Mouse (Mus musculus): ENCODE data around the gene Catsper3.

The Catsper3 gene

GRCm38 (mm10) chr13:55784268-55784667, at the start of gene Catsper3:
TSS of gene Catsper3 (plus strand) at chr13:55784568.
- DNase-seq (ENCODE audit: low read depth, low spot score): no peak

DNA sequence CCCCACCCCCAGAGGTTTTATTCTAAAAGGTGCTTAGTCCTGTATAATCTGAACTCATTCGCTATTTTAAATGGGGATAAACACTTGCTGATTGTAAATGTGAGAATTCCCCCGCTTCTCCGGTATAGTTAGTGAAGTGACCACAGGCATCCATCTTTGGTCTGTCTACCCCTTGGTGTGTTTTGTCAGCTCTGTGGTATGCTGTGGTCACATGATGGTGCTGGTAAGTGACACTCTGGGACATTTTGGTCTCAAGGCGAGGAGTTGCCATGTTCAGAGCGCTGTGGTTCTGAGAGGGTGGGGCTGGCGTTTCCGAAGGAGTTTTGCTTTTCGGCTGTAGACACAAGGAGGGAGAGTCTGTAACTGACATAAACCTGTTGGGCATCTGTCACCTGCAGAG, 46.5 kb upstream of the Catsper3 start:
- no peak for DNase-seq (ENCODE audit: low read depth, low spot score)

DNA sequence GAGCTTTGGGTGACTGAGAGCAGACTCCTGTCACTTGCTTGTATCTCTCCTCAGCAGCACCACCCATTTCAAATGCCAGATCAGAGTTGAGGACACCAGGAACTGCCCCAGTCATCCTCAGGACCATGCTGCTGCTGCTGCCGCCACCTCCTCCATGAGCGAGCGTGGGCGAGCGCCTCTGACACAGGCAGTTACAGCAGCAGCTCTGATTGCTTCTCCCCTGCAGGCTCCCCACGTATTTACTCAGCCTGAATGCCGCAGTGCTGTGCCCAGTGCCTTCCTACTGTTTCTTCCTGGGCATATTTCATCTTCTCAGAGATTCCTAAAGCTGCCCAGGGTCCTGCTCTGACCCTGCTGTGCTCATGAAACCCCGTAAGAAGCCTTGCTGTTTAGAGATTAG, 42.1 kb upstream of the Catsper3 start:
- DNase-seq (ENCODE audit: low read depth, low spot score): no peak

- no peak for DNase-seq (ENCODE audit: low read depth, low spot score)
Observed at GRCm38 (mm10) chr13:55754380-55754779, 30.0 kb upstream of the Catsper3 start.

- no peak for DNase-seq (ENCODE audit: low read depth, low spot score)
Observed at GRCm38 (mm10) chr13:55756789-55757188, 27.6 kb upstream of the Catsper3 start.

- DNase-seq (ENCODE audit: low read depth, low spot score): no peak
Observed at GRCm38 (mm10) chr13:55757645-55758044, 26.7 kb upstream of the Catsper3 start.

- DNase-seq (ENCODE audit: low read depth, low spot score): no peak
Observed at GRCm38 (mm10) chr13:55760576-55760975, 23.8 kb upstream of the Catsper3 start.

DNA sequence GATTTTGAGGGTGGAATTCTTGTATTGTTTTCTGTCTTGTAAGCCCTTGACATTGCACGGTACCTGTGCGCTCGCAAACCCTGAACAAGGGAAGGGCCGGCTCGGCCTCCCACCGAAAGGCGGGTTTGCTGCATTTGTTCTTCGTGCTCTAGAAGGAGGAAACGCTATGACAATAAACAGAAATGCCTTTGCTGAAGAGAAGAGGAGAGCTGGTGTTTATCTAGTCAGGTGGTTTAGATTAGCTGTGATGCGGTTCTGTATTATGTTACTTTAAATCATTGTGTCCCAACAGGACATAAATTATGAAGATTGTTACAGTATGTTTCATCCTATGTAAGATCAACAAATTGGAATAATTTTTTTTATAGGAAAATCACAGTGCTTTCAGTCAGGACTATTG, 22.9 kb upstream of the Catsper3 start:
- DNase-seq (ENCODE audit: low read depth, low spot score): no peak

DNA sequence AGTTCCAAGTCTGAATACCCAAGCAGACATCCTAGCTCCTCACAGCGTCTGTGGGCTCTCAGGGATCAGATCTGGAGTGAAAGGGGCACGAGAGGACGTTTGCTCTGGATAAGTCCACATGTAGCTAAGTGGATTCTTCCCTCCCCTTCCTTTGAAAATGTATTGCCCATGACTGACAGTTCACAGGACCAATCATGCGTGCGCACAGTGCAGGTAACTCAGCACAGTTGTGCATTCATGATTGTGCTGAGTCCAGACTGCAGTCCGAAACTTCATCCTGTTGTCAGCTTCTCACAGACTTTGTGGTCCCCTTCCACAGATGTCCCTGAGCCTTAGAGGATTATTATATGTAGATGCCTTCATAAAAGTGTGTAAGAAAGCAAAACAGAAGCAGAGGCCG, 10.0 kb upstream of the Catsper3 start:
- no peak for DNase-seq (ENCODE audit: low read depth, low spot score)

- no peak for DNase-seq (ENCODE audit: low read depth, low spot score)
Observed at GRCm38 (mm10) chr13:55775056-55775455, 9.3 kb upstream of the Catsper3 start.

DNA sequence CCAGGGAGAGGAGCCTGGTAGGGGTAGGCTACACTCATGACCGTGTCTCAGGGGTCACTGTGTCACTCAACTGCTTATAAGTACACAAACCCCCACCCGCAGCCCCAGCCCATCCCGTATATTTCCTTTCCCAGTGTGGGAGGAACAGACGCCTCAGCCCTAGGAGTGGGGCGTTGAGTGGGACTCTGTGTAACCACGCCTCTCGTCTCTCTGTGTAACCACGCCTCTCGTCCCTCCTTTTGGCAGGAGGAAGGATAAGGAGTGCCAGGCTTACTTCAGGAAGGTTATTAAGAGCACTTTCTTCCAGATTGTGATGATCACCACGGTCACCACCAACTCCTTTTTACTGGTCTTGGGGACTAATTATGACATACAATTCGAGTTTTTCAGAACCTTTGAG, 1.8 kb downstream of the Catsper3 start:
- DNase-seq (ENCODE audit: low read depth, low spot score): no peak

DNA sequence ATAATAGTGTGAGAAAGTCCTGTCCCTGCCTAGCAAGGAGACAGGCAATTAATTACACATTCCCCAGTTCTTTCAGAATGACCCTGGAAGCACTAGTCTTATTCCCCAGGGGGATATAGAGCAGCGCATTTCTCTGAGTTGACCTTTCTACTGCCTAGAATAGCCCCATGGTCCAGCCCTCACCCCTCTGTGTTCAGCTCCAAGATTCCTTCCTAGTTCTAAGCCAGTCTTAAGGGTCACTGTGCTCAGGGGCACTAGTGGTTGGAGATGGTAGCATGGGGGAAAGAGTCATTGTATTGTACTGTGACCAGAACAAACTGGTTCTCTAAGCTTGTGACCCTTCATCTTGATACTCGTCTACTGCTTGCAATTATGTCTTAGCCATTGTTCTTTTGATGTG, 16.9 kb downstream of the Catsper3 start:
- no peak for DNase-seq (ENCODE audit: low read depth, low spot score)

DNA sequence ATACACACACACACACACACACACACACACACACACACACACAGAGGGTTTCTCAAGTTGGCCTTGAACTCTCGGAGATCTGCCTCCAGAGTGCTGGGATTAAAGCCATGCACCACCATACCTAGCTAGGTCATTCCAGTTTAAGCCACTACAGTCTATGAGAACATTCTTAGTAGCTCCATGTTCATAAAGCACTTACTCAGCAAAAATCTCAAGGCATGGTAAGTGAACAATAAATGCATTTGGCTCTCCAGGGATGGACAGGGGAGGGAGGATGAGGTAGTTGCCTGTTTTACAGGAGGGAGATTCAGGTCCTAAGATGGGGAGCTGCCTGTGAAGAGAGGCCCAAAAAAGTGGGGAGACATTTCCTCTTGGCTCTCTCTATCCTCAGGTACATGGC, 19.6 kb downstream of the Catsper3 start:
- no peak for DNase-seq (ENCODE audit: low read depth, low spot score)

- DNase-seq (ENCODE audit: low read depth, low spot score): no peak
Observed at GRCm38 (mm10) chr13:55809041-55809623, 24.8 kb downstream of the Catsper3 start.

DNA sequence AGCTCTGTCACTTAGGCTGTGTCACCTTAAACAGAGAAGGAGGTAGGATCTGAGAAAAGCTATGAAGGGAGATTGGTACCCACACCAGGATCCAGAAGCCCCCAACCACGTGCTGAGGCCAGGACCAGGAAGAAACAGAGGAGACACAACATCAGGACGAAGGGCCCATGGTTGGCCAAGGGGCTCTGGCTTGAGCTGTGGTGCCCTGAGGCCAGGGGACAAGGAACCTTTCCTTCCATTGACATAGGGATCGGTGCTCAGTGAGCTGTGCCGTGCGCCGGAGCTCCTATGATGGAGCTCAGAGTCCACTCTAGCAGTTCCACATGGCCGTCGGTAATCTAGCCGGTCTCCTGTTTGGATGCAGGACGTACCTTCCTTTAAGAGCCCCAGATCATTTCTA, 25.3 kb downstream of the Catsper3 start:
- DNase-seq (ENCODE audit: low read depth, low spot score): no peak

DNA sequence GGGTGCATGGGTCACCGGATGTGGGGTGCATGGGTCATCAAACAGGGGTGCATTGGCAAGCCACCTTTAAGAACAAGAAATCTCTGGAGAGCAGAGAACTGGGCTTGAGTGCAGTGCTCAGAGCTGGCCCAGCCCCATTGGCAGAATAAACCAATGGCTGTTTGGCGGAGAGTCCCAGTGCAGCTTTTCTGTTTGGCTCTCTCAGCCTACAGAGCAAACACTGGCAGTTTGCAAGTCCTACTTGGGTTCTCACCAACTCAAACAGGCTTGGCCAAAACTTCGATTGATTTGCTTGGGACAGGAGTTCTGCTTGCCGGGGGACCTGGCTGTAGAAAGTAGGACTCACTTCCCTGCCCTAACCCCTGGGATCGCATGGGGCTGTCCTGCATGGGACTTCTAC, 26.6 kb downstream of the Catsper3 start:
- no peak for DNase-seq (ENCODE audit: low read depth, low spot score)

DNA sequence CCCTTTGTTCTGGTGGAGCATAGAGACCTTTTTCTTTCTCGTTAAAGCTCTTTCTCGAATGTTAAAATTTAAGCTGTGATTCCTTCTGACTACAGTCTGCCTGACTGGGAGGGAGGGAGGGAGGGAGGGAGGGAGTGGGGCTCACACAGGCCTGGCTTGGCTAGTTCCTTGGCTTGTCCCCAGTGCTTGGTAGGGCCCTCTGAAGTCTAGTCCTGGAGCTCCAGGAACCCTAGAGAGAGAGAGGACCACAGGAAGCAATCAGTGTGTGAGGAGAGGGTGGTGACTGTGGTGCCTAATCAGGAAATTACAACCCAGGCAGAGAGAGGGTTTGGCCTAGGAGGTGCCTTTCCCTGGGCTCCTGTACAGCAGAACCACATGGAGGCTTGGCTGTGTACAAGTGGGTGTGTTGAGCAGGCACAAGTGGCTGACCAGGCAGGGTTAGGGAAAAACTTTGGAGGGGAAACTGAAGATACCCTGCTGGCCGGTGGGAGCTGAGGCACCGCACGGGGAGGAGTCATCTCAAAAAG, 29.2 kb downstream of the Catsper3 start:
- DNase-seq (ENCODE audit: low read depth, low spot score): no peak

- DNase-seq (ENCODE audit: low read depth, low spot score): no peak
Observed at GRCm38 (mm10) chr13:55814834-55815233, 30.5 kb downstream of the Catsper3 start.

GRCm38 (mm10) chr13:55822499-55822898, 38.1 kb downstream of the Catsper3 start:
- no peak for DNase-seq (ENCODE audit: low read depth, low spot score)

- DNase-seq (ENCODE audit: low read depth, low spot score): no peak
Observed at GRCm38 (mm10) chr13:55824151-55824945, 40.0 kb downstream of the Catsper3 start.

- no peak for DNase-seq (ENCODE audit: low read depth, low spot score)
Observed at GRCm38 (mm10) chr13:55825245-55825681, 40.9 kb downstream of the Catsper3 start.

DNA sequence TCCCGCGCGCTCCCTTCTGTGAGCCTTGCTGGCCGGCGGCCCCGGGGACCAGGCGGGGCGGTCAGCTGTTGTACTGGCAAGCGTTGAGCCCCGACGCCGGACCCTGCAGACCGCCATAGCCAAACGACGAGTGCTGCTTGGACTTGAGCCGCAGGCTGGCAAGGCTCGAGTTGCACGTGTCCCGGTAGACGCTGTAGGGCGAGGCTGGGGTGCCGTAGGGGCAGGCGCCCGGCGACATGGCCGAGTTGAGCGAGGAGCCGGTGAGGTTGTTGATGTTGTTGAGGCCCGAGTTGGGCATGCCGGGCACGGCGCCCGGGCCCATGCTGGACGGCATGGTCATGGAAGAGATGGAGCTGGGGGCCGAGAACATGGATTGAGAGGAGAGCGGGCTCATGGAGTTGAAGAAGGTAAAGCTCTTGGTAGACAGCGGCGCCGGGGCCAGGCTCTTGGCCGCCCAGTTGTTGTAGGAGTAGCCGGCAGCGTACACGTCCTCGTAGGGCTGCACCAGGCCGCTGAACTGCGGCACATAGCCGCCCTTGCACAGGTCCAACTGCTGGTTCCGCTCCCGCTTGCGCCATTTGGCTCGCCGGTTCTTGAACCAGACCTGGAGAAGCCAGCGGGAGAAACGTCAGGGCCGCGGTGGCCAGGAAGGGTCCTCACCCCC, 41.8 kb downstream of the Catsper3 start:
- no peak for DNase-seq (ENCODE audit: low read depth, low spot score)
